Mouse (Mus musculus) heart, embryonic 11.5 days (tissue): ENCODE data around the gene Arl15. TPM values are rescaled to one million over a fixed set of nuclear protein-coding genes. Genes with fewer than 3 reads are reported as not detected.

ENCODE experiments used
- ATAC-seq: fragments of 200-750 bp; cut with Nextera tagmentation; replicated peaks from 2 replicates; pipeline ENCODE4 v1.8.0; 2017; ENCODE audit warnings: moderate library complexity; ENCODE audit not compliant: insufficient number of reproducible peaks, low FRiP score, low TSS enrichment
- H3K27ac ChIP-seq: fragments of 300-500 bp; sonication (generic); 2 replicates; pipeline ENCODE4 v1.5.1; 2014; ENCODE audit warnings: mild to moderate bottlenecking, low read depth, low read length
- H3K27me3 ChIP-seq: fragments of 300-500 bp; sonication (generic); 2 replicates; pipeline ENCODE4 v1.6.1; 2014; ENCODE audit warnings: mild to moderate bottlenecking, low read length, mixed read lengths; ENCODE audit not compliant: control insufficient read depth, insufficient read depth
- H3K36me3 ChIP-seq: fragments of 300-500 bp; sonication (generic); 2 replicates; pipeline ENCODE4 v1.6.1; 2014; ENCODE audit warnings: mild to moderate bottlenecking, low read length, moderate library complexity, mixed read lengths; ENCODE audit not compliant: control insufficient read depth, insufficient read depth
- H3K4me1 ChIP-seq: fragments of 300-500 bp; sonication (generic); 2 replicates; pipeline ENCODE4 v1.6.1; 2014; ENCODE audit warnings: low read length; ENCODE audit not compliant: control insufficient read depth, insufficient read depth
- H3K4me2 ChIP-seq: fragments of 300-500 bp; sonication (generic); 2 replicates; pipeline ENCODE4 v1.6.1; 2014; ENCODE audit warnings: mild to moderate bottlenecking, moderate library complexity
- H3K4me3 ChIP-seq: fragments of 300-500 bp; sonication (generic); 2 replicates; pipeline ENCODE4 v1.5.1; 2014; ENCODE audit warnings: low read depth, low read length
- H3K9ac ChIP-seq: fragments of 300-500 bp; sonication (generic); 2 replicates; pipeline ENCODE4 v1.6.1; 2014; ENCODE audit warnings: mild to moderate bottlenecking, low read depth, low read length, moderate library complexity
- H3K9me3 ChIP-seq: fragments of 300-500 bp; sonication (generic); replicated peaks from 2 replicates; pipeline ENCODE4 v1.6.1; 2016; ENCODE audit warnings: low read length; ENCODE audit not compliant: control insufficient read depth
- WGBS: fragments of 180-500 bp; shearing (Covaris S2); extraction: QIAGEN DNeasy Blood & Tissue Kit; methylation state at CpG from one replicate; pipeline ENCODE4 v1.1.7; 2014; ENCODE audit not compliant: insufficient replicate concordance; 5-methylcytosine and 5-hydroxymethylcytosine counted together
- polyA plus RNA-seq: library from polyadenylated mRNA; unstranded; fragments of >200 nt; fragmentation: Nextera tagmentation; extraction: Ambion mirVana; gene quantifications from 2 replicates; pipeline ENCODE4 v1.2.1, GENCODE M21; 2014

The Arl15 gene
- polyA plus RNA-seq, 1 experiment from 2014 or later: 10.1 TPM

GRCm38 (mm10) chr13:114171465-114171864 lies 377.2 kb downstream of the Arl15 start:
- ATAC-seq: no peak
- Histone ChIP-seq H3K27ac (no peak overlapping the region), H3K9me3 (no peaks in the 10 kb centered on the region), H3K27me3 (0 out of 2 replicates have a peak, but pooled peaks cover 2% of the 10 kb centered on the region), H3K4me1 (no peaks in the 10 kb centered on the region), H3K4me2 (no peak overlapping the region), H3K4me3 (no peak overlapping the region), H3K9ac (no peak overlapping the region), H3K36me3 (no peaks in the 10 kb centered on the region)
- 92% methylated on average over 5 of the region's 5 CpGs for WGBS

GRCm38 (mm10) chr13:114188107-114188506 lies 393.8 kb downstream of the Arl15 start:
- no peak for ATAC-seq

GRCm38 (mm10) chr13:114188801-114189200 lies 394.5 kb downstream of the Arl15 start:
- no peak for ATAC-seq
- Histone ChIP-seq H3K9me3 (no peaks in the 10 kb centered on the region), H3K4me1 (no peaks in the 10 kb centered on the region), H3K27ac (no peak overlapping the region), H3K4me3 (no peak overlapping the region), H3K36me3 (no peaks in the 10 kb centered on the region), H3K4me2 (no peak overlapping the region), H3K9ac (no peak overlapping the region), H3K27me3 (no peaks in the 10 kb centered on the region)
- WGBS: 79% methylated on average over 7 of the region's 7 CpGs

More at GRCm38 (mm10) chr13:114188107-114188506, 393.8 kb downstream of the Arl15 start:
- Histone ChIP-seq H3K9me3 (no peaks in the 10 kb centered on the region), H3K4me2 (no peak overlapping the region), H3K9ac (no peak overlapping the region), H3K4me3 (no peak overlapping the region), H3K4me1 (no peaks in the 10 kb centered on the region), H3K27ac (no peak overlapping the region), H3K27me3 (no peaks in the 10 kb centered on the region), H3K36me3 (no peaks in the 10 kb centered on the region)
- WGBS: 86% methylated on average over 7 of the region's 7 CpGs

GRCm38 (mm10) chr13:114189441-114189840 lies 395.1 kb downstream of the Arl15 start:
- Histone ChIP-seq H3K27ac (no peak overlapping the region), H3K36me3 (no peaks in the 10 kb centered on the region), H3K9ac (no peak overlapping the region), H3K9me3 (no peaks in the 10 kb centered on the region), H3K27me3 (no peaks in the 10 kb centered on the region), H3K4me2 (no peak overlapping the region), H3K4me1 (no peaks in the 10 kb centered on the region), H3K4me3 (no peak overlapping the region)
- 74% methylated on average over 6 of the region's 6 CpGs for WGBS
- ATAC-seq: no peak

GRCm38 (mm10) chr13:114190898-114191297 lies 396.6 kb downstream of the Arl15 start:
- WGBS: 84% methylated on average over 10 of the region's 10 CpGs
- Histone ChIP-seq H3K4me2 (no peak overlapping the region), H3K4me1 (no peaks in the 10 kb centered on the region), H3K36me3 (no peaks in the 10 kb centered on the region), H3K27ac (no peak overlapping the region), H3K27me3 (no peaks in the 10 kb centered on the region), H3K9ac (no peak overlapping the region), H3K9me3 (no peaks in the 10 kb centered on the region), H3K4me3 (no peak overlapping the region)
- no peak for ATAC-seq

GRCm38 (mm10) chr13:114198252-114198799 lies 404.0 kb downstream of the Arl15 start:
- Histone ChIP-seq H3K4me1 (no peaks in the 10 kb centered on the region), H3K27ac (no peak overlapping the region), H3K27me3 (no peaks in the 10 kb centered on the region), H3K9ac (no peak overlapping the region), H3K9me3 (no peaks in the 10 kb centered on the region), H3K36me3 (no peaks in the 10 kb centered on the region), H3K4me3 (no peak overlapping the region), H3K4me2 (no peak overlapping the region)
- no peak for ATAC-seq
- 83% methylated on average over 10 of the region's 10 CpGs for WGBS

- no peak for ATAC-seq
- no peak overlapping the region for H3K4me2 ChIP-seq
- no peaks in the 10 kb centered on the region for H3K27me3 ChIP-seq
- no peak overlapping the region for H3K4me3 ChIP-seq
- 89% methylated on average over 6 of the region's 6 CpGs for WGBS
- H3K36me3 ChIP-seq: no peaks in the 10 kb centered on the region
- no peaks in the 10 kb centered on the region for H3K9me3 ChIP-seq
- H3K27ac ChIP-seq: no peak overlapping the region
- no peak overlapping the region for H3K9ac ChIP-seq
- H3K4me1 ChIP-seq: no peaks in the 10 kb centered on the region
These were observed 405.4 kb downstream of the Arl15 start for GRCm38 (mm10) chr13:114199746-114200145.

- no peak overlapping the region for H3K27ac ChIP-seq
- 77% methylated on average over 7 of the region's 7 CpGs for WGBS
These were observed 406.2 kb downstream of the Arl15 start for GRCm38 (mm10) chr13:114200545-114200944.

GRCm38 (mm10) chr13:114202806-114203570 lies 408.7 kb downstream of the Arl15 start:
- H3K9me3 ChIP-seq: no peaks in the 10 kb centered on the region
- no peaks in the 10 kb centered on the region for H3K36me3 ChIP-seq
- no peak overlapping the region for H3K9ac ChIP-seq
- 81% methylated on average over 15 of the region's 15 CpGs for WGBS
- ATAC-seq: no peak
- H3K27ac ChIP-seq: no peak overlapping the region
- no peaks in the 10 kb centered on the region for H3K27me3 ChIP-seq
- H3K4me1 ChIP-seq: no peaks in the 10 kb centered on the region
- no peak overlapping the region for H3K4me2 ChIP-seq
- no peak overlapping the region for H3K4me3 ChIP-seq

More at GRCm38 (mm10) chr13:114200545-114200944, 406.2 kb downstream of the Arl15 start:
- Histone ChIP-seq H3K4me2 (no peak overlapping the region), H3K36me3 (no peaks in the 10 kb centered on the region), H3K4me3 (no peak overlapping the region), H3K9ac (no peak overlapping the region), H3K9me3 (no peaks in the 10 kb centered on the region), H3K4me1 (no peaks in the 10 kb centered on the region), H3K27me3 (no peaks in the 10 kb centered on the region)
- ATAC-seq: no peak
